Mouse (Mus musculus) embryonic facial prominence, embryonic 14.5 days (tissue): ENCODE measurements around the gene Tchhl1. TPM values are rescaled to one million over a fixed set of nuclear protein-coding genes. Genes with fewer than 3 reads are reported as not detected.

Source experiments
- ATAC-seq: fragments of 200-750 bp; cut with Nextera tagmentation; 2 replicates; pipeline ENCODE4 v1.8.0; 2017; ENCODE audit warnings: low read depth, moderate number of reproducible peaks, moderate TSS enrichment
- DNase-seq: peaks from one replicate; pipeline ENCODE4 v3.0.0-alpha.2; 2015; ENCODE audit warnings: low spot score
- H3K27ac ChIP-seq: fragments of 300-500 bp; sonication (generic); replicated peaks from 2 replicates; pipeline ENCODE4 v1.5.1; 2014; ENCODE audit warnings: low read depth, mild to moderate bottlenecking, low read length, moderate library complexity
- H3K27me3 ChIP-seq: fragments of 300-500 bp; sonication (generic); replicated peaks from 2 replicates; pipeline ENCODE4 v1.6.1; 2014; ENCODE audit warnings: low read length; ENCODE audit not compliant: control insufficient read depth, insufficient read depth
- H3K36me3 ChIP-seq: fragments of 300-500 bp; sonication (generic); 2 replicates; pipeline ENCODE4 v1.6.1; 2014; ENCODE audit warnings: low read length, mixed read lengths; ENCODE audit not compliant: control insufficient read depth, insufficient read depth
- H3K4me1 ChIP-seq: fragments of 300-500 bp; sonication (generic); 2 replicates; pipeline ENCODE4 v1.6.1; 2014; ENCODE audit warnings: antibody characterized with exemption, low read length; ENCODE audit not compliant: control insufficient read depth, insufficient read depth
- H3K4me2 ChIP-seq: fragments of 300-500 bp; sonication (generic); 2 replicates; pipeline ENCODE4 v1.6.1; 2014; ENCODE audit warnings: low read depth, mild to moderate bottlenecking, low read length, moderate library complexity, mixed read lengths
- H3K4me3 ChIP-seq: fragments of 300-500 bp; sonication (generic); 2 replicates; pipeline ENCODE4 v1.5.1; 2014; ENCODE audit warnings: low read depth, mild to moderate bottlenecking, low read length
- H3K9ac ChIP-seq: fragments of 300-500 bp; sonication (generic); 2 replicates; pipeline ENCODE4 v1.6.1; 2014; ENCODE audit warnings: low read depth, mild to moderate bottlenecking, low read length, moderate library complexity, mixed read lengths
- H3K9me3 ChIP-seq: fragments of 300-500 bp; sonication (generic); 2 replicates; pipeline ENCODE4 v1.6.1; 2016; ENCODE audit warnings: low read length; ENCODE audit not compliant: control insufficient read depth
- WGBS: fragments of 180-500 bp; shearing (Covaris S2); extraction: QIAGEN DNeasy Blood & Tissue Kit; methylation state at CpG from one replicate; pipeline ENCODE4 v1.1.7; 2014; 5-methylcytosine and 5-hydroxymethylcytosine counted together
- polyA plus RNA-seq: library from polyadenylated mRNA; unstranded; fragments of >200 nt; fragmentation: Nextera tagmentation; extraction: Ambion mirVana; gene quantifications from 2 replicates; pipeline ENCODE4 v1.2.1, GENCODE M21; 2014

Gene Tchhl1
- polyA plus RNA-seq, 1 experiment from 2014 or later: 0.18 TPM

DNA sequence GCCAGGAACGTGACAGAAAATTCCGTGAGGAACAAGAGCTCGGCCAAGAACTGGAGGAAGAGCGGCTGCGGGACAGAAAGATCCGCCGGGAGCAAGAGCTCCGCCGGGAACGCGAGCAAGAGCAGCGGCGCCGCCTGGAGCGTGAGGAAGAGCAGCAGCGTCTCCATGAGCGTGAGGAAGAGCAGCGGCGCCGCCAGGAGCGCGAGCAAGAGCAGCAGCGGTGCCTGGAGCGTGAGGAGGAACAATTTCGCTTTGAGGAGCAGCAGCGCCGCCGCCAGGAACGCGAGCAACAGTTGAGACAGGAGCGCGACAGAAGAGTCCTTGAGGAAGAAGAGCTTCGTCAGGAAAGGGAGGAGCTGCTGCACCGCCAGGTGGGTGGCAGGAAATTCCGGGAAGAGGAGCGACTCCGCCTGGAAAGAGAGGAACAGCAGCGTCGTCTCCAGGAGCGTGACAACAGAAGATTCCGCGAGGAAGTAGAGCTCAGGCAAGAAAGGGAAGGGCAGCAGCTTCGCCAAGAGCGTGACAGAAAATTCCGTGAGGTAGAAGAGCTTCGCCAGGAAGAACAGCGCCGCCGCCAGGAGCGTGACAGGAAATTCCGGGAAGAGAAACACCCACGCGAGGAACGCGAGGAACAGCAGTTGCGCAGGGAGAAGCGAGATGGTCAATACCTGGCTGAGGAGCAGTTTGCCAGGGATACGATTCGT lies 21.3 kb upstream of the Tchhl1 start:
- no peaks in the 10 kb centered on the region for H3K36me3 ChIP-seq
- H3K4me1 ChIP-seq: peaks cover 4% of the 10 kb centered on the region; the same call in 1 of the 2 replicates
- H3K27ac ChIP-seq: no peak overlapping the region
- under 1% methylated on average over 59 of the region's 59 CpGs for WGBS
- peak overlapping the region; percentile 60 for H3K4me3 ChIP-seq
- ATAC-seq (peak; percentile 70), DNase-seq (peak; percentile 91)
- H3K9ac ChIP-seq: peak overlapping the region; percentile 45
- H3K9me3 ChIP-seq: no peaks in the 10 kb centered on the region
- H3K27me3 ChIP-seq: peaks cover 52% of the 10 kb centered on the region
- H3K4me2 ChIP-seq: peak overlapping the region; percentile 94

DNA sequence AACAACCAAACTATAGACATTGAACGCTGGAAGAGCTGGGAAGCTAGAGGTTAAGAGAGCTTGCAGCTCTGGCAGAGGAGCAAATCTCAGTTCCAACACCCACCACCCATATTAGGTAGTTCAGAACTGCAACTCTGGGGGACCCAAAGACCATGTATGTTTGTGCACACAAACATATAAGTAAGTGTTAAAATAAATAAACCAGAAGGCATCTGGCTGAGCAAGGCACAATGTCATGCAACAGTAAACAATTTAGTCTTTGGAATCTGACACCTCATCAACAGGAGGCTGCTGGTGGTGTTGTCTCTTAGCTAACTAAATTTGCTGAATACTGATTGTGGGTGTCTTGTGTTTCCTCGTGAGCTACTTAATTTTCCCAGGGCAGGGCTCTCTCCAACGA lies 2.0 kb upstream of the Tchhl1 start:
- no peak overlapping the region for H3K4me3 ChIP-seq
- WGBS: 74% methylated on average over 3 of the region's 3 CpGs
- H3K9me3 ChIP-seq: no peaks in the 10 kb centered on the region
- no peaks in the 10 kb centered on the region for H3K27me3 ChIP-seq
- H3K4me2 ChIP-seq: no peak overlapping the region
- H3K36me3 ChIP-seq: no peaks in the 10 kb centered on the region
- no peaks in the 10 kb centered on the region for H3K4me1 ChIP-seq
- DNase-seq (no peak), ATAC-seq (no peak)
- no peak overlapping the region for H3K27ac ChIP-seq
- H3K9ac ChIP-seq: no peak overlapping the region

DNA sequence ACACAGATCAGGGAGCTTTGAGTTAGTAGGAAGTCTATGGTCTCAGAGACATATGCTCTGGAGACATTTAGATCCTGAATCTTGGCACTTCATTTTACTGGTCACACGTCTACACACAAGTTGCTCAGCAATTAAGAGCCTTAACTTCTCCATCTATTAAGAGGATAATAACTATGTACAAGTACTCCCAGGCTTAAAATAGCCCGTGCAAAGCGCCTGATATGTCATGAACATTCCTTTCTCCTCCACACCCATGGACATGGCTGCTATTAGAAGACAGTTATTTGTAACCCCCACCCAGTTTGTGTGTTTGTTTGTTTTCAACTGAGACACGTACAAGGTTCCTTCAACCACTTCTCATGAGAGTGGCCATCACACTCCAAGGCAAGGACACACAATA lies 1.4 kb upstream of the Tchhl1 start:
- Histone ChIP-seq H3K27me3 (no peaks in the 10 kb centered on the region), H3K27ac (no peak overlapping the region), H3K4me3 (no peak overlapping the region), H3K9ac (no peak overlapping the region), H3K4me1 (no peaks in the 10 kb centered on the region), H3K9me3 (no peaks in the 10 kb centered on the region), H3K36me3 (no peaks in the 10 kb centered on the region), H3K4me2 (no peak overlapping the region)
- ATAC-seq (no peak), DNase-seq (no peak)
- 85% methylated on average over 4 of the region's 4 CpGs for WGBS

DNA sequence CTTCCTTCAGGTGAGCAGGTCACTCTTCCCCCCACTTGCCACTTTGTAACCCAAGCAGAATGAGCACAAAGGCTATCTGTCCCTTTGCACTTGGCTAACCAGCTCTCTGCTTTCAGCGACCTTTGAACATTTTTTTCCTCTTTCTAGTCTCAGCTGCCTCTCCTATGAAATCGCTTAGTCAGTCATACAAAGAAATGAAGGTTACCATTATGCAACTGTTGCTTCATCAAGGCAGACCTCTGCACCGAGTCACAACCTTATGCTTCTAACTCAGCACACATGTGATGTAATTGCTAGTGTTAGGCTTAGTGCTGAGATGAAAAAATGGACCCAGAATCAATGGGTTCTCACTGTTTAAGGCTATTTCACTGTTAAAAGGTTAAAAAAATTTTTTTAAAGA lies 1.1 kb downstream of the Tchhl1 start:
- no peak overlapping the region for H3K4me2 ChIP-seq
- H3K4me1 ChIP-seq: no peaks in the 10 kb centered on the region
- ATAC-seq: no peak
- WGBS: 66% methylated on average over 3 of the region's 3 CpGs
- H3K9ac ChIP-seq: no peak overlapping the region
- DNase-seq: no peak
- H3K9me3 ChIP-seq: no peaks in the 10 kb centered on the region
- no peak overlapping the region for H3K4me3 ChIP-seq
- no peaks in the 10 kb centered on the region for H3K27me3 ChIP-seq
- H3K36me3 ChIP-seq: no peaks in the 10 kb centered on the region
- no peak overlapping the region for H3K27ac ChIP-seq

DNA sequence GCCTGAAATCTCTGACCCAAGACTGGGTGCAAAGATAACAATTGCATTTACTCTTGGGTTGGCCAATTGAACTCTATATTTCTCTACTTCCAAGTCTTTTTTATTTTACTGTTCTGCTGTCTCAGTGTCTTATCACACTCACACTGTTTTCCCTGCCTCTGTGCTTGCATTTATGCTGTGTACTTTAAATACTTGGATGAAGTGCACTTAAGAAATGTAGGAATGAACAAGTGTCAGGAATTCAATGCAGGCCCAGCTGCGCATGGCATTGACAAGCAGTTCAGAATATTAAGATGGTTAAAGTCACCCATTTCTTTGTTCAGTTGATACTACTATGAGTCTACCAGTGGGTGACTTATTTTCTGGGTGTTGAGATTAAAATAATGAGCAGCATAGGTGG lies 11.5 kb downstream of the Tchhl1 start:
- H3K4me3 ChIP-seq: no peak overlapping the region
- H3K9me3 ChIP-seq: no peaks in the 10 kb centered on the region
- no peak overlapping the region for H3K27ac ChIP-seq
- H3K36me3 ChIP-seq: no peaks in the 10 kb centered on the region
- H3K4me2 ChIP-seq: no peak overlapping the region
- H3K27me3 ChIP-seq: no peaks in the 10 kb centered on the region
- no peak for ATAC-seq
- WGBS: 90% methylated on average over 1 of the region's 1 CpGs
- no peaks in the 10 kb centered on the region for H3K4me1 ChIP-seq
- H3K9ac ChIP-seq: no peak overlapping the region
- no peak for DNase-seq

DNA sequence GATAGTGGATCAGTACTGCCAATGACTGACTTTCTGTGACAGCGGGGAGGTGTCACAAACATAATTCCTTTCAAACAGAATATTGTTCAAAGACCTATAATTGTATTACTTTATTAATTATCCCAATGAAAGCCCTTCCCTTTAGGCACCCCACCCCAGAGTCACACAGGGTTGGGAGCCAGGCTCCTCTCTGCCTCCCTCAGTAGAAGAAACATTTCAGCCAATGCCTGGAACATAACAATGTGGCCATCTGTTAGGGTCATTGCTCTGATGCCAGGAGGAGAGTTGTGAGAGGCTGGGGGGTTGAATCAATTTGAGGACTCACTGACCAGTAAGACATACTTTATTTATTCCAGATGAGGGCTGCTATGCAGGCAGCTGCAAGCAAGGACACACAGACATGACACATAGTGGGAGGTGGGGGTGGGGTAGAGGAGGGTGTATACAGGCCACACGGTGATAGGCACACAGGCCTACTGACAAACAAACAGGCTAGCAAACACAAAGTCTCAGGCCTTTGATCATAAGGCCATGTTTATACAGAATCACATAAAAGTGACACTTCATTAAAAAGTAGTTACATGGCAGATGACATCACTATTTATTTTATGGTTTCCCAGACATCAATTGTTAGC lies 13.5 kb downstream of the Tchhl1 start:
- no peaks in the 10 kb centered on the region for H3K9me3 ChIP-seq
- WGBS: 63% methylated on average over 2 of the region's 2 CpGs
- no peak overlapping the region for H3K9ac ChIP-seq
- no peak for DNase-seq
- no peaks in the 10 kb centered on the region for H3K27me3 ChIP-seq
- no peaks in the 10 kb centered on the region for H3K4me1 ChIP-seq
- no peak overlapping the region for H3K4me2 ChIP-seq
- ATAC-seq: no peak
- H3K4me3 ChIP-seq: no peak overlapping the region
- no peaks in the 10 kb centered on the region for H3K36me3 ChIP-seq
- no peak overlapping the region for H3K27ac ChIP-seq

DNA sequence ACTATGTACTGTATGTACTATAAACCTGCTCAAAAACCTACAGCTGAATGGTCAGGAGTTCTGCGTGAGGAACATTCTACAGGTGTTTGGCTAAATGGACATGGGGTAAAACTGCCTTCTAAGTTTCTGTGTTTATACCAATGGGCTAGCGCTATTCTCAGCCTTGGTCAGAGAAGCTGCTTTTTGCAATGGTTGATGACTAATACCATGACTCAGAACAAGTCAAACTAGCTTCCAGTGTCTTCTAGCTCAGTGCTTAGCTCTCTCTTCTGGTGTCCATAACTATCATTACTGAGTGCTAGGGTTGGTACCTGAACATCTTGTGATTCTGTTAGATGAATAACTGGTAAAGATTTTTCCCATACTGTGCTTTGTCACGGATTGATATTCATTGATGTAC lies 17.1 kb downstream of the Tchhl1 start:
- H3K36me3 ChIP-seq: no peaks in the 10 kb centered on the region
- H3K4me2 ChIP-seq: no peak overlapping the region
- no peak for ATAC-seq
- 90% methylated on average over 3 of the region's 3 CpGs for WGBS
- no peak overlapping the region for H3K27ac ChIP-seq
- H3K4me3 ChIP-seq: no peak overlapping the region
- no peak overlapping the region for H3K9ac ChIP-seq
- no peaks in the 10 kb centered on the region for H3K4me1 ChIP-seq
- DNase-seq: no peak
- no peaks in the 10 kb centered on the region for H3K27me3 ChIP-seq
- H3K9me3 ChIP-seq: no peaks in the 10 kb centered on the region

DNA sequence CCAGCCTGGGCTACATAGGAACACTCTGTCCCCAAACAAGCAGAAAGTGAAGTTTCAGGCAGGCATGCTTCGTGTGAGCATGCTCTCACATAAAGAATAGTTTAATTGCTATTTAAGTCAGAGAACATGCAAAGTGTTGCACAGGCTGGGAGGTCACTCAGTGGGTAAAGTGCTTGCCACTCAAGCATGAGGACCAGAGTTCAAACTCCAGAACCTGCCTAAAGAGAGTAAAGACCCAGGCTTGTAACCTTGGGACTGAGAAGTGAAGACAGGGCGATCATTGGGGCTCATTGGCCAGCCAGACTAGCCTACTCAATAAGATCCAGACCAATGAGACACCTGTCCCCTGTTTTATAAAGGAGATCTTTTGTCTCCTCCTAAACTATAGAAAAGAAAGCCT lies 20.0 kb downstream of the Tchhl1 start:
- WGBS: 90% methylated on average over 2 of the region's 2 CpGs
- no peak for ATAC-seq
- DNase-seq: no peak
- H3K4me3 ChIP-seq: no peak overlapping the region
- no peaks in the 10 kb centered on the region for H3K9me3 ChIP-seq
- H3K36me3 ChIP-seq: no peaks in the 10 kb centered on the region
- H3K27me3 ChIP-seq: no peaks in the 10 kb centered on the region
- no peak overlapping the region for H3K4me2 ChIP-seq
- H3K4me1 ChIP-seq: no peaks in the 10 kb centered on the region
- no peak overlapping the region for H3K27ac ChIP-seq
- no peak overlapping the region for H3K9ac ChIP-seq

DNA sequence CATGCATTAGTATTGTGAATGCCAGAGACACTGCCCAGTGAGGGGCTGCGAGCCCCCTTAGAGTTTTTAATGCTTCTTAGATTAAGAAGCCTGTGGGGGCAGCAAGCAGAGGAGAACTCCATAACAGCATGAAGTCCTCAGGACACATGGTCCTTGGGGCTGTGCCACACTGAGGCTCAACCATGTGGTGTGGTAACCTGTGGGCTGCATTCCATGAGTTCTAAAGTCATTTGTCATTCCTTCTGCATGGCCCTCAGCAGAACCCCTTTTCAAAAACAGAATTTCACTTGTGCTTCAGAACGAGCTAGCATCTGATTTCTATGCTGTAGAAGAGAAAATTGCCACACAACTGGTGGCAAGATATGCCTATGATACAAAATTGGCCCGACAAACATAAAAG lies 23.6 kb downstream of the Tchhl1 start:
- Histone ChIP-seq H3K27me3 (no peaks in the 10 kb centered on the region), H3K9ac (no peak overlapping the region), H3K36me3 (no peaks in the 10 kb centered on the region), H3K9me3 (no peaks in the 10 kb centered on the region), H3K4me1 (no peaks in the 10 kb centered on the region), H3K27ac (no peak overlapping the region), H3K4me2 (no peak overlapping the region), H3K4me3 (no peak overlapping the region)
- ATAC-seq: no peak
- no peak for DNase-seq
- 72% methylated on average over 3 of the region's 3 CpGs for WGBS
